Comparison of ENCODE assay signal across 8 mouse cellular contexts in genomic region chr5:137295296-137295695, GRCm38 (mm10). TPM values are rescaled to one million over a fixed set of nuclear protein-coding genes. Genes with fewer than 3 reads are reported as not detected.
A peak's percentile ranks its signal among the peaks of the same experiment; 100 is the strongest.
DNase-seq lines count a peak whose midpoint lies in the region; ATAC-seq and TF ChIP-seq lines count a peak whose summit lies in the region.
"Had no signal": no experiment of that assay in that cellular context is flagged by ENCODE, and none has a peak within 500 bp of the region (broad histone marks: within the 10 kb centered on the region; RNA-seq: fewer than 3 reads in every experiment).

No protein-coding gene starts in this region.

- no peaks in the 10 kb centered on the region for H3K9me3 ChIP-seq in lung, embryonic 14.5 days (ENCODE audit: low read depth, low read length)
- no peaks in the 10 kb centered on the region for H3K9me3 ChIP-seq in forebrain, embryonic 12.5 days
- no peaks in the 10 kb centered on the region for H3K9me3 ChIP-seq in limb, embryonic 14.5 days (ENCODE audit: control insufficient read depth, low read length)
- no peaks in the 10 kb centered on the region for H3K9me3 ChIP-seq in stomach, embryonic 15.5 days

- DNase-seq in lung, embryonic 14.5 days = no peak
- DNase-seq in lung, postnatal 25 days (ENCODE audit: low spot score) = no peak
- no peak for DNase-seq in limb, embryonic 14.5 days (ENCODE audit: low spot score)
- no peak for DNase-seq in ovary, postnatal 10 days (ENCODE audit: low spot score)
- no peak for DNase-seq in thymus, postnatal 36 days
- DNase-seq: lung, postnatal 36 days had no signal

- no peak for TF ChIP-seq POLR2A in limb, embryonic 14.5 days (IDR thresholded peaks at IDR 0.05; ENCODE audit: borderline replicate concordance, extremely low read depth, insufficient read depth, insufficient read length)

- peak overlapping the region; percentile 67 for H3K9ac ChIP-seq in lung, embryonic 14.5 days
- H3K9ac ChIP-seq in forebrain, embryonic 12.5 days = peak overlapping the region; percentile 64
- H3K9ac ChIP-seq in limb, embryonic 14.5 days (ENCODE audit: low read depth, low read length, severe bottlenecking) = peak overlapping the region; percentile 64
- H3K9ac ChIP-seq in stomach, embryonic 15.5 days = no peak overlapping the region

- peaks cover 12% of the 10 kb centered on the region for H3K27me3 ChIP-seq in lung, embryonic 14.5 days (ENCODE audit: insufficient read depth, low read length)
- H3K27me3 ChIP-seq in forebrain, embryonic 12.5 days = peaks cover 28% of the 10 kb centered on the region
- H3K27me3 ChIP-seq in limb, embryonic 14.5 days (ENCODE audit: control insufficient read depth, insufficient read depth, low read length) = peaks cover 20% of the 10 kb centered on the region
- peaks cover 4% of the 10 kb centered on the region; the same call in 1 of the 2 replicates for H3K27me3 ChIP-seq in stomach, embryonic 15.5 days (replicated peaks)

- 75% methylated on average over 9 of the region's 9 CpGs for WGBS in lung, embryonic 14.5 days
- 76% methylated on average over 9 of the region's 9 CpGs for WGBS in forebrain, embryonic 12.5 days
- 76% methylated on average over 9 of the region's 9 CpGs for WGBS in limb, embryonic 14.5 days
- WGBS in stomach, embryonic 15.5 days = 77% methylated on average over 9 of the region's 9 CpGs

- peak overlapping the region; percentile 100 for H3K4me2 ChIP-seq in lung, embryonic 14.5 days
- peak overlapping the region; percentile 82 for H3K4me2 ChIP-seq in forebrain, embryonic 12.5 days
- H3K4me2 ChIP-seq in limb, embryonic 14.5 days (replicated peaks; ENCODE audit: low read depth, low read length, severe bottlenecking) = peak overlapping the region; percentile 100
- peak overlapping the region; percentile 99 for H3K4me2 ChIP-seq in stomach, embryonic 15.5 days

- no peaks in the 10 kb centered on the region for H3K4me1 ChIP-seq in lung, embryonic 14.5 days (ENCODE audit: insufficient read depth)
- H3K4me1 ChIP-seq in forebrain, embryonic 12.5 days = peaks cover 25% of the 10 kb centered on the region
- peaks cover 15% of the 10 kb centered on the region for H3K4me1 ChIP-seq in limb, embryonic 14.5 days (ENCODE audit: control insufficient read depth, insufficient read depth, low read length)
- H3K4me1 ChIP-seq in stomach, embryonic 15.5 days = peaks cover 19% of the 10 kb centered on the region

- H3K27ac ChIP-seq in lung, embryonic 14.5 days (ENCODE audit: low read depth) = peak overlapping the region; percentile 97
- H3K27ac ChIP-seq in forebrain, embryonic 12.5 days = peak overlapping the region; percentile 93; the same call in 1 of the 2 replicates
- peak overlapping the region; percentile 73; the same call in 1 of the 2 replicates for H3K27ac ChIP-seq in limb, embryonic 14.5 days (replicated peaks; ENCODE audit: low read depth, low read length)
- H3K27ac ChIP-seq in stomach, embryonic 15.5 days = peak overlapping the region; percentile 98; the same call in 1 of the 2 replicates

- no peak for TF ChIP-seq CTCF in lung, embryonic 14.5 days (IDR thresholded peaks at IDR 0.05; ENCODE audit: low read depth)

- H3K4me3 ChIP-seq in lung, embryonic 14.5 days (ENCODE audit: low read depth, low read length) = peak overlapping the region; percentile 58
- H3K4me3 ChIP-seq in forebrain, embryonic 12.5 days (replicated peaks) = peak overlapping the region; percentile 47
- peak overlapping the region; percentile 60; the same call in 1 of the 2 replicates for H3K4me3 ChIP-seq in limb, embryonic 14.5 days (replicated peaks; ENCODE audit: low read length)
- peak overlapping the region; percentile 61 for H3K4me3 ChIP-seq in stomach, embryonic 15.5 days (replicated peaks)

- no peak for ATAC-seq in lung, embryonic 14.5 days (ENCODE audit: insufficient read depth)
- no peak for ATAC-seq in forebrain, embryonic 12.5 days (ENCODE audit: low FRiP score)
- no peak for ATAC-seq in limb, embryonic 14.5 days (ENCODE audit: low FRiP score, low read depth)
- ATAC-seq in stomach, embryonic 15.5 days (ENCODE audit: insufficient read depth, low FRiP score, low read depth) = no peak

- peaks cover 57% of the 10 kb centered on the region for H3K36me3 ChIP-seq in lung, embryonic 14.5 days (ENCODE audit: insufficient read depth)
- H3K36me3 ChIP-seq in forebrain, embryonic 12.5 days (replicated peaks) = peaks cover 56% of the 10 kb centered on the region
- H3K36me3 ChIP-seq in limb, embryonic 14.5 days (ENCODE audit: control insufficient read depth, insufficient read depth, low read length) = peaks cover 54% of the 10 kb centered on the region
- peaks cover 51% of the 10 kb centered on the region for H3K36me3 ChIP-seq in stomach, embryonic 15.5 days

RNA-seq across cellular contexts. Expression of gene Ufsp1, which starts 0.9 kb away (rescaled TPM):
- 4.4 and 4.6 TPM in 2 replicates for polyA plus RNA-seq in lung, embryonic 14.5 days (2014; fragmentation: Nextera tagmentation; extraction: Ambion mirVana)
- 6.0 and 7.2 TPM in 2 replicates for polyA plus RNA-seq in forebrain, embryonic 12.5 days (2016; fragmentation: Nextera tagmentation; extraction: Ambion mirVana)
- polyA plus RNA-seq in limb, embryonic 14.5 days (2012; rRNA removed) = 10.4 and 10.5 TPM in 2 replicates
- 9.8 and 10.2 TPM in 2 replicates for polyA plus RNA-seq in limb, embryonic 14.5 days (2014; fragmentation: Nextera tagmentation; extraction: Ambion mirVana)
- polyA plus RNA-seq in stomach, embryonic 15.5 days (2015; fragmentation: Nextera tagmentation; extraction: Ambion mirVana) = 7.8 and 8.7 TPM in 2 replicates

RNA-seq across cellular contexts. Expression of gene Ache, which starts 8.0 kb away (rescaled TPM):
- 0.93 and 1.3 TPM in 2 replicates for polyA plus RNA-seq in lung, embryonic 14.5 days (2014; fragmentation: Nextera tagmentation; extraction: Ambion mirVana)
- polyA plus RNA-seq in forebrain, embryonic 12.5 days (2016; fragmentation: Nextera tagmentation; extraction: Ambion mirVana) = 3.1 and 3.6 TPM in 2 replicates
- polyA plus RNA-seq in limb, embryonic 14.5 days (2012; rRNA removed) = 21.8 and 28.7 TPM in 2 replicates
- 18.0 and 21.8 TPM in 2 replicates for polyA plus RNA-seq in limb, embryonic 14.5 days (2014; fragmentation: Nextera tagmentation; extraction: Ambion mirVana)
- 9.8 and 12.3 TPM in 2 replicates for polyA plus RNA-seq in stomach, embryonic 15.5 days (2015; fragmentation: Nextera tagmentation; extraction: Ambion mirVana)

RNA-seq across cellular contexts. Expression of gene Srrt, which starts 12.2 kb away (rescaled TPM):
- 137 and 141 TPM in 2 replicates for polyA plus RNA-seq in lung, embryonic 14.5 days (2014; fragmentation: Nextera tagmentation; extraction: Ambion mirVana)
- polyA plus RNA-seq in forebrain, embryonic 12.5 days (2016; fragmentation: Nextera tagmentation; extraction: Ambion mirVana) = 184 and 198 TPM in 2 replicates
- polyA plus RNA-seq in limb, embryonic 14.5 days (2012; rRNA removed) = 263 and 300 TPM in 2 replicates
- 104 and 109 TPM in 2 replicates for polyA plus RNA-seq in limb, embryonic 14.5 days (2014; fragmentation: Nextera tagmentation; extraction: Ambion mirVana)
- 113 and 122 TPM in 2 replicates for polyA plus RNA-seq in stomach, embryonic 15.5 days (2015; fragmentation: Nextera tagmentation; extraction: Ambion mirVana)

RNA-seq across cellular contexts. Expression of gene Trip6, which starts 18.9 kb away (rescaled TPM):
- 87.1 and 89.3 TPM in 2 replicates for polyA plus RNA-seq in lung, embryonic 14.5 days (2014; fragmentation: Nextera tagmentation; extraction: Ambion mirVana)
- polyA plus RNA-seq in forebrain, embryonic 12.5 days (2016; fragmentation: Nextera tagmentation; extraction: Ambion mirVana) = 41.3 and 43.9 TPM in 2 replicates
- 131 and 155 TPM in 2 replicates for polyA plus RNA-seq in limb, embryonic 14.5 days (2012; rRNA removed)
- polyA plus RNA-seq in limb, embryonic 14.5 days (2014; fragmentation: Nextera tagmentation; extraction: Ambion mirVana) = 91.0 and 105 TPM in 2 replicates
- 73.2 and 73.4 TPM in 2 replicates for polyA plus RNA-seq in stomach, embryonic 15.5 days (2015; fragmentation: Nextera tagmentation; extraction: Ambion mirVana)

RNA-seq across cellular contexts. Expression of gene Slc12a9, which starts 38.1 kb away (rescaled TPM):
- polyA plus RNA-seq in lung, embryonic 14.5 days (2014; fragmentation: Nextera tagmentation; extraction: Ambion mirVana) = 9.7 and 10.2 TPM in 2 replicates
- polyA plus RNA-seq in forebrain, embryonic 12.5 days (2016; fragmentation: Nextera tagmentation; extraction: Ambion mirVana) = 17.3 and 17.4 TPM in 2 replicates
- 20.2 and 26.1 TPM in 2 replicates for polyA plus RNA-seq in limb, embryonic 14.5 days (2012; rRNA removed)
- 8.0 and 11.9 TPM in 2 replicates for polyA plus RNA-seq in limb, embryonic 14.5 days (2014; fragmentation: Nextera tagmentation; extraction: Ambion mirVana)
- 13.0 and 14.5 TPM in 2 replicates for polyA plus RNA-seq in stomach, embryonic 15.5 days (2015; fragmentation: Nextera tagmentation; extraction: Ambion mirVana)
